Mouse (Mus musculus): ENCODE data around the gene Usp12. TPM values are rescaled to one million over a fixed set of nuclear protein-coding genes. Genes with fewer than 3 reads are reported as not detected.

The Usp12 gene
- polyA plus RNA-seq, 1 experiment, result 27.6 TPM

GRCm38 (mm10) chr5:146795728-146796127 is 922 bp upstream of the Usp12 start:
- TF ChIP-seq CTCF (IDR thresholded peaks at IDR 0.05; ENCODE audit: borderline replicate concordance, extremely low read depth, insufficient read depth, insufficient read length) (no peak), POLR2A (IDR thresholded peaks at IDR 0.05; ENCODE audit: borderline replicate concordance, extremely low read depth, insufficient read depth, insufficient read length, poor library complexity, severe bottlenecking) (no peak)
- DNase-seq (ENCODE audit: low read depth), result peak; percentile 17

- no peak for TF ChIP-seq POLR2A (IDR thresholded peaks at IDR 0.05; ENCODE audit: borderline replicate concordance, extremely low read depth, insufficient read depth, insufficient read length, poor library complexity, severe bottlenecking)
- no peak for TF ChIP-seq CTCF (IDR thresholded peaks at IDR 0.05; ENCODE audit: borderline replicate concordance, extremely low read depth, insufficient read depth, insufficient read length)
- peak; percentile 48 for DNase-seq (ENCODE audit: low read depth)
Observed at GRCm38 (mm10) chr5:146794084-146794852, 538 bp downstream of the Usp12 start.

- TF ChIP-seq POLR2A (IDR thresholded peaks at IDR 0.05; ENCODE audit: borderline replicate concordance, extremely low read depth, insufficient read depth, insufficient read length, poor library complexity, severe bottlenecking) (no peak), CTCF (IDR thresholded peaks at IDR 0.05; ENCODE audit: borderline replicate concordance, extremely low read depth, insufficient read depth, insufficient read length) (no peak)
- no peak for DNase-seq (ENCODE audit: low read depth)
Observed at GRCm38 (mm10) chr5:146793630-146794083, 1.1 kb downstream of the Usp12 start.

- no peak for DNase-seq (ENCODE audit: low read depth)
- TF ChIP-seq POLR2A (IDR thresholded peaks at IDR 0.05; ENCODE audit: borderline replicate concordance, extremely low read depth, insufficient read depth, insufficient read length, poor library complexity, severe bottlenecking), result no peak
- TF ChIP-seq CTCF (IDR thresholded peaks at IDR 0.05; ENCODE audit: borderline replicate concordance, extremely low read depth, insufficient read depth, insufficient read length), result no peak
Observed at GRCm38 (mm10) chr5:146792140-146792791, 2.5 kb downstream of the Usp12 start.

- no peak for DNase-seq (ENCODE audit: low read depth)
- TF ChIP-seq POLR2A (IDR thresholded peaks at IDR 0.05; ENCODE audit: borderline replicate concordance, extremely low read depth, insufficient read depth, insufficient read length, poor library complexity, severe bottlenecking), result no peak
- no peak for TF ChIP-seq CTCF (IDR thresholded peaks at IDR 0.05; ENCODE audit: borderline replicate concordance, extremely low read depth, insufficient read depth, insufficient read length)
Observed at GRCm38 (mm10) chr5:146790944-146791343, 3.9 kb downstream of the Usp12 start.

- TF ChIP-seq POLR2A (IDR thresholded peaks at IDR 0.05; ENCODE audit: borderline replicate concordance, extremely low read depth, insufficient read depth, insufficient read length, poor library complexity, severe bottlenecking) (no peak), CTCF (IDR thresholded peaks at IDR 0.05; ENCODE audit: borderline replicate concordance, extremely low read depth, insufficient read depth, insufficient read length) (no peak)
- DNase-seq (ENCODE audit: low read depth), result no peak
Observed at GRCm38 (mm10) chr5:146789413-146789812, 5.4 kb downstream of the Usp12 start.

GRCm38 (mm10) chr5:146786123-146786522 is 8.7 kb downstream of the Usp12 start:
- no peak for DNase-seq (ENCODE audit: low read depth)
- TF ChIP-seq POLR2A (IDR thresholded peaks at IDR 0.05; ENCODE audit: borderline replicate concordance, extremely low read depth, insufficient read depth, insufficient read length, poor library complexity, severe bottlenecking) (no peak), CTCF (IDR thresholded peaks at IDR 0.05; ENCODE audit: borderline replicate concordance, extremely low read depth, insufficient read depth, insufficient read length) (no peak)

GRCm38 (mm10) chr5:146783891-146784290 is 10.9 kb downstream of the Usp12 start:
- TF ChIP-seq POLR2A (IDR thresholded peaks at IDR 0.05; ENCODE audit: borderline replicate concordance, extremely low read depth, insufficient read depth, insufficient read length, poor library complexity, severe bottlenecking) (no peak), CTCF (IDR thresholded peaks at IDR 0.05; ENCODE audit: borderline replicate concordance, extremely low read depth, insufficient read depth, insufficient read length) (no peak)
- no peak for DNase-seq (ENCODE audit: low read depth)

- no peak for DNase-seq (ENCODE audit: low read depth)
Observed at GRCm38 (mm10) chr5:146783300-146783699, 11.5 kb downstream of the Usp12 start.

GRCm38 (mm10) chr5:146781663-146782062 is 13.1 kb downstream of the Usp12 start:
- no peak for DNase-seq (ENCODE audit: low read depth)
- TF ChIP-seq POLR2A (IDR thresholded peaks at IDR 0.05; ENCODE audit: borderline replicate concordance, extremely low read depth, insufficient read depth, insufficient read length, poor library complexity, severe bottlenecking) (no peak), CTCF (IDR thresholded peaks at IDR 0.05; ENCODE audit: borderline replicate concordance, extremely low read depth, insufficient read depth, insufficient read length) (no peak)

More at GRCm38 (mm10) chr5:146783300-146783699, 11.5 kb downstream of the Usp12 start:
- no peak for TF ChIP-seq CTCF (IDR thresholded peaks at IDR 0.05; ENCODE audit: borderline replicate concordance, extremely low read depth, insufficient read depth, insufficient read length)
- TF ChIP-seq POLR2A (IDR thresholded peaks at IDR 0.05; ENCODE audit: borderline replicate concordance, extremely low read depth, insufficient read depth, insufficient read length, poor library complexity, severe bottlenecking), result no peak

GRCm38 (mm10) chr5:146779931-146780330 is 14.9 kb downstream of the Usp12 start:
- TF ChIP-seq CTCF (IDR thresholded peaks at IDR 0.05; ENCODE audit: borderline replicate concordance, extremely low read depth, insufficient read depth, insufficient read length), result no peak
- TF ChIP-seq POLR2A (IDR thresholded peaks at IDR 0.05; ENCODE audit: borderline replicate concordance, extremely low read depth, insufficient read depth, insufficient read length, poor library complexity, severe bottlenecking), result no peak
- no peak for DNase-seq (ENCODE audit: low read depth)

Measured in brain, embryonic 14.5 days (tissue).